ENCODE assay signal across 22 mouse cellular contexts in genomic region chr1:137941776-137942522, GRCm38 (mm10).
DNase-seq lines count a peak whose midpoint lies in the region; ATAC-seq and TF ChIP-seq lines count a peak whose summit lies in the region.
"Had no signal": no experiment of that assay in that cellular context is flagged by ENCODE, and none has a peak within 500 bp of the region (broad histone marks: within the 10 kb centered on the region; RNA-seq: fewer than 3 reads in every experiment).

No protein-coding gene starts in this region.

- H3K36me3 ChIP-seq in midbrain, embryonic 13.5 days, result peaks cover 32% of the 10 kb centered on the region
- H3K36me3 ChIP-seq in midbrain, embryonic 10.5 days, result peaks cover 62% of the 10 kb centered on the region
- H3K36me3 ChIP-seq: intestine, embryonic 15.5 days had no signal

- H3K9me3 ChIP-seq in midbrain, embryonic 13.5 days, result no peaks in the 10 kb centered on the region
- no peaks in the 10 kb centered on the region for H3K9me3 ChIP-seq in midbrain, embryonic 10.5 days (replicated peaks)
- H3K9me3 ChIP-seq: heart, embryonic 13.5 days; hindbrain, embryonic 15.5 days; intestine, embryonic 15.5 days; megakaryocyte, embryonic 14.5 days had no signal

- WGBS in midbrain, embryonic 13.5 days, result 89% methylated on average over 11 of the region's 11 CpGs
- WGBS in midbrain, embryonic 10.5 days, result 92% methylated on average over 11 of the region's 11 CpGs

- no peak overlapping the region for H3K4me2 ChIP-seq in midbrain, embryonic 13.5 days (replicated peaks)
- H3K4me2 ChIP-seq: heart, embryonic 13.5 days; hindbrain, embryonic 15.5 days; intestine, embryonic 15.5 days; liver, embryonic 11.5 days had no signal

- no peaks in the 10 kb centered on the region for H3K27me3 ChIP-seq in midbrain, embryonic 13.5 days
- H3K27me3 ChIP-seq in midbrain, embryonic 10.5 days (ENCODE audit: low read depth, poor library complexity, severe bottlenecking), result no peaks in the 10 kb centered on the region
- H3K27me3 ChIP-seq: heart, embryonic 13.5 days; hindbrain, embryonic 15.5 days; intestine, embryonic 15.5 days; megakaryocyte, embryonic 14.5 days had no signal

- no peak for ATAC-seq in midbrain, embryonic 13.5 days
- ATAC-seq: activated CD4-positive, CD25-positive, alpha-beta regulatory T cell, adult 4 months; intestine, embryonic 15.5 days; midbrain, embryonic 16.5 days had no signal

- H3K4me1 ChIP-seq in midbrain, embryonic 13.5 days (replicated peaks), result 0 out of 2 replicates have a peak, but pooled peaks cover 13% of the 10 kb centered on the region
- H3K4me1 ChIP-seq in midbrain, embryonic 10.5 days, result peaks cover 11% of the 10 kb centered on the region
- H3K4me1 ChIP-seq in embryonic fibroblast, embryonic 13.5 days (ENCODE audit: control insufficient read depth, insufficient read depth, low read length), result peaks cover 7% of the 10 kb centered on the region
- H3K4me1 ChIP-seq: intestine, embryonic 15.5 days; megakaryocyte, embryonic 14.5 days had no signal

- no peak for DNase-seq in layer of hippocampus, adult 2 months (ENCODE audit: low spot score in 2 of 2)
- DNase-seq in layer of hippocampus, adult 11-12 months (ENCODE audit: low spot score), result no peak
- no peak for DNase-seq in midbrain, embryonic 10.5 days (ENCODE audit: low spot score)
- DNase-seq in testis, postnatal 14 days (ENCODE audit: low spot score), result no peak
- no peak for DNase-seq in thymus, postnatal 10 days (ENCODE audit: low spot score in 2 of 2)
- DNase-seq: adrenal gland, postnatal 14 days; cerebellum, adult 11 months; cerebellum, postnatal 10 days; gastrocnemius, postnatal 14 days; heart, adult 18-20 months; lung, postnatal 14 days; retina, postnatal 1 day; right cerebral cortex, postnatal 4 days had no signal

- no peak overlapping the region for H3K4me3 ChIP-seq in layer of hippocampus, adult 2 months
- H3K4me3 ChIP-seq in midbrain, embryonic 13.5 days (replicated peaks), result no peak overlapping the region
- H3K4me3 ChIP-seq in midbrain, embryonic 10.5 days, result no peak overlapping the region
- no peak overlapping the region for H3K4me3 ChIP-seq in embryonic fibroblast, embryonic 13.5 days (ENCODE audit: insufficient read depth, low read length)
- H3K4me3 ChIP-seq: heart, embryonic 13.5 days; hindbrain, embryonic 15.5 days; intestine, embryonic 15.5 days; megakaryocyte, embryonic 14.5 days had no signal

- no peak overlapping the region for H3K9ac ChIP-seq in midbrain, embryonic 13.5 days (replicated peaks)
- H3K9ac ChIP-seq: heart, embryonic 13.5 days; hindbrain, embryonic 15.5 days; intestine, embryonic 15.5 days had no signal

- TF ChIP-seq CTCF in layer of hippocampus, adult 2 months (conservative IDR thresholded peaks at IDR 0.05), result no peak
- no peak for TF ChIP-seq CTCF in embryonic fibroblast, embryonic 13.5 days (IDR thresholded peaks at IDR 0.05; ENCODE audit: borderline replicate concordance, insufficient read depth, low read length)

- no peak for TF ChIP-seq POLR2A in embryonic fibroblast, embryonic 13.5 days (IDR thresholded peaks at IDR 0.05; ENCODE audit: low read depth, low read length)

- peak overlapping the region; percentile 49; the same call in 1 of the 2 replicates for H3K27ac ChIP-seq in layer of hippocampus, adult 2 months
- H3K27ac ChIP-seq in midbrain, embryonic 13.5 days, result peak overlapping the region; percentile 6; the same call in 1 of the 2 replicates
- H3K27ac ChIP-seq in midbrain, embryonic 10.5 days (replicated peaks), result no peak overlapping the region
- peak overlapping the region; percentile 40 for H3K27ac ChIP-seq in embryonic fibroblast, embryonic 13.5 days (ENCODE audit: insufficient read depth, low read length)
- H3K27ac ChIP-seq: heart, embryonic 13.5 days; hindbrain, embryonic 15.5 days; intestine, embryonic 15.5 days had no signal
